Mouse (Mus musculus) CH12.LX (cell line): ENCODE data around the gene Lor. TPM values are rescaled to one million over a fixed set of nuclear protein-coding genes. Genes with fewer than 3 reads are reported as not detected.

Source experiments
- DNase-seq: peaks from one replicate; pipeline ENCODE4 v3.0.0-alpha.2; 2013; ENCODE audit errors: extremely low read depth
- H3K27ac ChIP-seq: 2 replicates; pipeline ENCODE4 v1.5.1; 2012; ENCODE audit warnings: low read depth, mild to moderate bottlenecking, control low read depth, moderate library complexity; ENCODE audit not compliant: insufficient read depth
- H3K27me3 ChIP-seq: replicated peaks from 2 replicates; pipeline ENCODE3; 2012; ENCODE audit warnings: inconsistent platforms
- H3K36me3 ChIP-seq, 2 experiments: replicated peaks in 1 of 2; 2 replicates each; pipeline versions ENCODE3 to v1.6.1; 2012; ENCODE audit warnings: inconsistent platforms in 1 of 2, low read length in 1 of 2, mild to moderate bottlenecking in 1 of 2, mixed read lengths in 1 of 2, moderate library complexity in 1 of 2; ENCODE audit not compliant: control insufficient read depth in 1 of 2, insufficient read depth in 1 of 2
- H3K4me1 ChIP-seq, 2 experiments: 2 replicates each; pipeline ENCODE4 v1.6.1; 2012; ENCODE audit warnings: inconsistent platforms in 1 of 2, moderate library complexity in 1 of 2; ENCODE audit not compliant: insufficient read depth in 2 of 2, control insufficient read depth in 1 of 2
- H3K4me2 ChIP-seq: 2 replicates; pipeline ENCODE4 v1.6.1; 2012; ENCODE audit warnings: low read depth, mild to moderate bottlenecking, control low read depth; ENCODE audit not compliant: poor library complexity, insufficient read depth, severe bottlenecking
- H3K4me3 ChIP-seq, 3 experiments: fragments of 150-350 bp in 1 of 3; sonication (generic) in 1 of 3; replicated peaks in 1 of 3; 2 replicates each; pipeline versions ENCODE3 to v1.5.1; 2011 to 2012; ENCODE audit warnings: low read depth in 2 of 3, low read length in 2 of 3, mild to moderate bottlenecking in 2 of 3, moderate library complexity in 2 of 3, control low read depth in 1 of 3, improper control_type of control experiment in 1 of 3, inconsistent platforms in 1 of 3, mixed read lengths in 1 of 3; ENCODE audit not compliant: poor library complexity in 1 of 3
- H3K79me2 ChIP-seq: replicated peaks from 2 replicates; pipeline ENCODE4 v1.6.1; 2012; ENCODE audit warnings: mild to moderate bottlenecking, moderate library complexity; ENCODE audit not compliant: control insufficient read depth, poor library complexity, insufficient read depth, severe bottlenecking; ENCODE audit errors: extremely low read depth
- H3K9ac ChIP-seq: 2 replicates; pipeline ENCODE4 v1.6.1; 2012; ENCODE audit warnings: low read depth, mild to moderate bottlenecking, control low read depth, moderate library complexity; ENCODE audit not compliant: insufficient read depth
- H3K9me3 ChIP-seq: replicated peaks from 2 replicates; pipeline ENCODE3; 2012; ENCODE audit warnings: low read length, inconsistent platforms, mixed read lengths
- ELF1 ChIP-seq: IDR thresholded peaks from 2 replicates; pipeline ENCODE4 v1.6.1; 2014; ENCODE audit warnings: low read depth, mild to moderate bottlenecking, inconsistent platforms, low read length, improper control_type of control experiment
- GABPA ChIP-seq: IDR thresholded peaks from 2 replicates; pipeline ENCODE4 v1.6.1; 2012; ENCODE audit warnings: low read depth, low read length, improper control_type of control experiment, inconsistent platforms; ENCODE audit not compliant: insufficient replicate concordance
- HCFC1 ChIP-seq: IDR thresholded peaks from 2 replicates; pipeline ENCODE4 v1.6.1; 2012; ENCODE audit warnings: low read depth, mild to moderate bottlenecking, inconsistent platforms, low read length, improper control_type of control experiment
- IRF4 ChIP-seq: IDR thresholded peaks from 2 replicates; pipeline ENCODE4 v1.6.1; 2014; ENCODE audit warnings: low read depth, mild to moderate bottlenecking, inconsistent platforms, low read length, improper control_type of control experiment
- JUN ChIP-seq: IDR thresholded peaks from 2 replicates; pipeline ENCODE4 v1.6.1; 2011; ENCODE audit warnings: low read depth, mild to moderate bottlenecking, low read length, improper control_type of control experiment, moderate library complexity; ENCODE audit not compliant: insufficient read depth
- KAT2A ChIP-seq: IDR thresholded peaks from 2 replicates; pipeline ENCODE4 v1.6.1; 2012; ENCODE audit warnings: low read length, improper control_type of control experiment, inconsistent platforms; ENCODE audit not compliant: insufficient replicate concordance
- MAFK ChIP-seq: IDR thresholded peaks from 2 replicates; pipeline ENCODE4 v1.6.1; 2011; ENCODE audit warnings: low read length, improper control_type of control experiment; ENCODE audit not compliant: insufficient replicate concordance
- NELFE ChIP-seq: IDR thresholded peaks from 2 replicates; pipeline ENCODE4 v1.6.1; 2011; ENCODE audit warnings: low read depth, low read length, improper control_type of control experiment
- POLR2A ChIP-seq: IDR thresholded peaks from 2 replicates; pipeline ENCODE4 v1.6.1; 2011; ENCODE audit warnings: low read depth, mild to moderate bottlenecking, improper control_type of control experiment, low read length
- RCOR1 ChIP-seq: conservative IDR thresholded peaks from 2 replicates; pipeline ENCODE4 v1.6.1; 2012; ENCODE audit warnings: low read depth, mild to moderate bottlenecking, inconsistent platforms, low read length, improper control_type of control experiment
- SIN3A ChIP-seq: IDR thresholded peaks from 2 replicates; pipeline ENCODE4 v1.6.1; 2012; ENCODE audit warnings: low read length, improper control_type of control experiment, inconsistent platforms
- TBP ChIP-seq: conservative IDR thresholded peaks from 2 replicates; pipeline ENCODE4 v1.6.1; 2011; ENCODE audit warnings: low read depth, low read length, improper control_type of control experiment
- TCF12 ChIP-seq: IDR thresholded peaks from 2 replicates; pipeline ENCODE4 v1.6.1; 2014; ENCODE audit warnings: low read depth, mild to moderate bottlenecking, inconsistent platforms, low read length, improper control_type of control experiment
- UBTF ChIP-seq: IDR thresholded peaks from 2 replicates; pipeline ENCODE4 v1.6.1; 2012; ENCODE audit warnings: low read depth, mild to moderate bottlenecking, inconsistent platforms, low read length, improper control_type of control experiment, moderate library complexity
- USF1 ChIP-seq: IDR thresholded peaks from 2 replicates; pipeline ENCODE4 v1.6.1; 2014; ENCODE audit warnings: low read depth, mild to moderate bottlenecking, inconsistent platforms, low read length, improper control_type of control experiment
- USF2 ChIP-seq: conservative IDR thresholded peaks from 2 replicates; pipeline ENCODE4 v1.6.1; 2011; ENCODE audit warnings: low read depth, low read length, improper control_type of control experiment
- ZMIZ1 ChIP-seq: IDR thresholded peaks from 2 replicates; pipeline ENCODE4 v1.6.1; 2012; ENCODE audit warnings: low read depth, mild to moderate bottlenecking, inconsistent platforms, low read length, improper control_type of control experiment
- dilution Hi-C: fragments of 300-500 bp; cut with MboI; formaldehyde crosslinking; loops from 2 replicates; pipeline ENCODE4 v1.14.3; 2020; ENCODE audit warnings: low sequenced_read_pairs; ENCODE audit not compliant: extremely low pct_unique_long_range_greater_than_20kb, extremely low pct_ligation_motif_present
- in situ Hi-C: fragments of 300-500 bp; cut with MboI; formaldehyde crosslinking; loops from 3 replicates; pipeline ENCODE4 v1.14.3; 2019; ENCODE audit warnings: low sequenced_read_pairs, low pct_ligation_motif_present, low pct_unique_long_range_greater_than_20kb, mixed read lengths
- polyA plus RNA-seq: library from polyadenylated mRNA; unstranded; fragments of >175 nt; gene quantifications from 2 replicates; pipeline ENCODE4 v1.2.1, GENCODE M21; 2012; ENCODE audit warnings: low read depth; ENCODE audit not compliant: insufficient read length
- total RNA-seq, 2 experiments: library from RNA; depleted of rRNA; stranded (reverse); fragments of 300-350 nt in 1 of 2; fragments of >200 nt in 1 of 2; gene quantifications; 2 replicates each; pipeline ENCODE4 v1.2.3; 2012 to 2014

Gene Lor
- total and polyA plus RNA-seq, 3 experiments, result not detected

DNA sequence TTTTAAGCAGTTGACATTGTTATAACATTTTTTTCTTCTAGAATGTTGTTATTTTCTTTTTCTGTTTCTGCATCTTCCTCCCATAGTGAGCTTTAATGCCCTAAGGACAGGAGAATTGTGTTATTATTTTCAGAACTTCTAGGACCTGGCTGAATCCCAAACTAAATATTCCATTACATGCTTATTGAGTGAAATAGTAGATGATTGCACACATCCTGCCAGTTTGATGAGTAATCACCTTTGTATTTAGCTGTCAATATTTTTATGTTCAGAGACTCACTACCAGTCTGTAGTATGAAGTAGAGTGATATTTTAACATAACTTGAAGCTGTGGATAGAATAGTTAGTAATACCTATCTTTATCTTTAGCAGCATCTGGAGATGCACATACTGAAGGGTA lies 28.6 kb upstream of the Lor start:
- Histone ChIP-seq H3K4me3 (no peak overlapping the region), H3K4me1 (no peaks in the 10 kb centered on the region), H3K27me3 (no peaks in the 10 kb centered on the region), H3K9ac (no peak overlapping the region), H3K27ac (no peak overlapping the region)
- no peak for TF ChIP-seq GABPA
- TF ChIP-seq NELFE, result no peak
- no peak for TF ChIP-seq USF2
- no peak for TF ChIP-seq USF1
- no peak for TF ChIP-seq HCFC1
- TF ChIP-seq IRF4, result no peak
- TF ChIP-seq POLR2A, result no peak
- no peak for TF ChIP-seq JUN
- TF ChIP-seq SIN3A, result no peak
- no peak for TF ChIP-seq TBP
- TF ChIP-seq KAT2A, result no peak
- no peak for TF ChIP-seq TCF12
- no peak for TF ChIP-seq ELF1
- TF ChIP-seq, all 38 proteins: peak for 0
- Histone ChIP-seq H3K79me2 (no peaks in the 10 kb centered on the region), H3K4me2 (no peak overlapping the region), H3K36me3 (no peaks in the 10 kb centered on the region), H3K9me3 (peaks cover 30% of the 10 kb centered on the region)
- dilution Hi-C loops (no loop called here), in situ Hi-C loops (no loop called here)
- no peak for DNase-seq

GRCm38 (mm10) chr3:92110790-92111189 lies 27.8 kb upstream of the Lor start:
- Histone ChIP-seq H3K27me3 (no peaks in the 10 kb centered on the region), H3K4me3 (no peak overlapping the region), H3K9ac (no peak overlapping the region), H3K27ac (no peak overlapping the region), H3K79me2 (no peaks in the 10 kb centered on the region), H3K36me3 (no peaks in the 10 kb centered on the region)
- no peak for DNase-seq
- in situ Hi-C loops, result no loop called here
- dilution Hi-C loops, result no loop called here
- TF ChIP-seq UBTF (no peak), RCOR1 (no peak), ZMIZ1 (no peak), MAFK (no peak)
- TF ChIP-seq, all 38 proteins: peak for 0
- Histone ChIP-seq H3K4me2 (no peak overlapping the region), H3K9me3 (peaks cover 32% of the 10 kb centered on the region), H3K4me1 (no peaks in the 10 kb centered on the region)
